Mouse (Mus musculus): ENCODE data around the gene Ttc28.

- TF ChIP-seq POLR2A (IDR thresholded peaks at IDR 0.05; ENCODE audit: control insufficient read depth, extremely low read depth, insufficient read depth, low read length, poor library complexity) (no peak), CTCF (IDR thresholded peaks at IDR 0.05; ENCODE audit: borderline replicate concordance, control insufficient read depth, extremely low read depth, insufficient read depth, low read length, poor library complexity) (peak; percentile 89)
Measured at GRCm38 (mm10) chr5:111273589-111273988, 394.0 kb downstream of the Ttc28 start.
